Mouse (Mus musculus) intestine, postnatal 0 days (tissue): ENCODE measurements around the gene Tbx2. TPM values are rescaled to one million over a fixed set of nuclear protein-coding genes. Genes with fewer than 3 reads are reported as not detected.
A peak's percentile ranks its signal among the peaks of the same experiment; 100 is the strongest.

Source experiments
- ATAC-seq: fragments of 200-750 bp; cut with Nextera tagmentation; 2 replicates; pipeline ENCODE4 v1.8.0; 2017; ENCODE audit warnings: mild to moderate bottlenecking, moderate TSS enrichment, moderate library complexity
- H3K27ac ChIP-seq: fragments of 300-500 bp; sonication (generic); 2 replicates; pipeline ENCODE4 v1.5.1; 2014; ENCODE audit warnings: mild to moderate bottlenecking, low read depth, low read length, moderate library complexity
- H3K27me3 ChIP-seq: fragments of 300-500 bp; sonication (generic); replicated peaks from 2 replicates; pipeline ENCODE4 v1.6.1; 2014; ENCODE audit warnings: low read length, mixed read lengths; ENCODE audit not compliant: control insufficient read depth, insufficient read depth
- H3K36me3 ChIP-seq: fragments of 300-500 bp; sonication (generic); 2 replicates; pipeline ENCODE4 v1.6.1; 2014; ENCODE audit warnings: mild to moderate bottlenecking, moderate library complexity; ENCODE audit not compliant: control insufficient read depth, insufficient read depth
- H3K4me1 ChIP-seq: fragments of 300-500 bp; sonication (generic); replicated peaks from 2 replicates; pipeline ENCODE4 v1.6.1; 2014; ENCODE audit warnings: antibody characterized with exemption, low read length, mixed read lengths; ENCODE audit not compliant: control insufficient read depth, insufficient read depth
- H3K4me2 ChIP-seq: fragments of 300-500 bp; sonication (generic); replicated peaks from 2 replicates; pipeline ENCODE4 v1.6.1; 2014; ENCODE audit warnings: low read depth, mild to moderate bottlenecking, moderate library complexity
- H3K4me3 ChIP-seq: fragments of 300-500 bp; sonication (generic); 2 replicates; pipeline ENCODE4 v1.5.1; 2014; ENCODE audit warnings: low read depth, low read length
- H3K9ac ChIP-seq: fragments of 300-500 bp; sonication (generic); 2 replicates; pipeline ENCODE4 v1.6.1; 2014; ENCODE audit warnings: mild to moderate bottlenecking, low read depth, low read length
- H3K9me3 ChIP-seq: fragments of 300-500 bp; sonication (generic); 2 replicates; pipeline ENCODE4 v1.6.1; 2016; ENCODE audit warnings: mixed run types; ENCODE audit not compliant: control insufficient read depth
- CTCF ChIP-seq: sonication (generic); IDR thresholded peaks from 2 replicates; pipeline ENCODE4 v1.5.1; 2016; ENCODE audit warnings: low read depth, mild to moderate bottlenecking, control low read depth, antibody characterized with exemption, moderate library complexity
- WGBS: fragments of 180-500 bp; shearing (Covaris S2); extraction: QIAGEN DNeasy Blood & Tissue Kit; methylation state at CpG from one replicate; pipeline ENCODE4 v1.1.7; 2014; 5-methylcytosine and 5-hydroxymethylcytosine counted together
- polyA plus RNA-seq: library from polyadenylated mRNA; unstranded; fragments of >200 nt; fragmentation: Nextera tagmentation; extraction: Ambion mirVana; gene quantifications from 2 replicates; pipeline ENCODE4 v1.2.1, GENCODE M21; 2015

Gene Tbx2
- polyA plus RNA-seq, 1 experiment from 2014 or later = 3.0 TPM

DNA sequence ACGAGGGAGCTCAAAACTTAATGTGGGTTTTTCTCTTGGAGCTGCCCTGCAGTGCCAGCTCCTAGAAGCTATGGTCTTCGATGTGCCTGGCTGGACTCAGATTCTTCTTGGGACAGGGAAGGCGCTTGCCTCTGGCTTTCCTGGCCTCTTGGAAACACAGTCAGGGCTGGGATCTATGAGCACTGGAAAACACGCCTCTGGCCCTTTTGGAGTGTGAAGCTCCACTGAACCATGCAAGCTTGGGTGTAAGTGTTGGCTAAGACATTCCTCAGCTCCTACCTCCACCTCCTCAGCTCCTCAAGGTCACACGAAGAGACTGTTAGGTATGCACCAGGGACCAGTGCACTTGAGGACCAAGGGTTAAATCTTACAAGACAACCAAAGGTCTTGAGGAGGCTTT lies 12.6 kb downstream of the Tbx2 start:
- Histone ChIP-seq H3K9me3 (no peaks in the 10 kb centered on the region), H3K4me1 (peaks cover 8% of the 10 kb centered on the region), H3K36me3 (no peaks in the 10 kb centered on the region), H3K27ac (no peak overlapping the region), H3K27me3 (peaks cover 42% of the 10 kb centered on the region), H3K4me2 (peak overlapping the region; percentile 91; the same call in 1 of the 2 replicates), H3K4me3 (peak overlapping the region; percentile 54; the same call in 1 of the 2 replicates), H3K9ac (no peak overlapping the region)
- ATAC-seq = no peak
- TF ChIP-seq CTCF = no peak
- WGBS = 42% methylated on average over 5 of the region's 5 CpGs

GRCm38 (mm10) chr11:85845921-85846320 lies 13.6 kb downstream of the Tbx2 start:
- no peaks in the 10 kb centered on the region for H3K9me3 ChIP-seq
- TF ChIP-seq CTCF = no peak
- H3K36me3 ChIP-seq = no peaks in the 10 kb centered on the region
- H3K4me2 ChIP-seq = no peak overlapping the region
- H3K4me3 ChIP-seq = no peak overlapping the region
- no peak overlapping the region for H3K27ac ChIP-seq
- no peak for ATAC-seq
- peaks cover 8% of the 10 kb centered on the region for H3K4me1 ChIP-seq
- H3K9ac ChIP-seq = no peak overlapping the region
- H3K27me3 ChIP-seq = peaks cover 33% of the 10 kb centered on the region
- WGBS = 51% methylated on average over 5 of the region's 5 CpGs

GRCm38 (mm10) chr11:85846509-85846908 lies 14.2 kb downstream of the Tbx2 start:
- Histone ChIP-seq H3K36me3 (no peaks in the 10 kb centered on the region), H3K9ac (no peak overlapping the region), H3K4me3 (no peak overlapping the region), H3K4me1 (peaks cover 8% of the 10 kb centered on the region), H3K4me2 (no peak overlapping the region), H3K27ac (no peak overlapping the region), H3K27me3 (peaks cover 27% of the 10 kb centered on the region), H3K9me3 (no peaks in the 10 kb centered on the region)
- ATAC-seq = no peak
- TF ChIP-seq CTCF = no peak
- 86% methylated on average over 4 of the region's 4 CpGs for WGBS

GRCm38 (mm10) chr11:85849037-85849436 lies 16.7 kb downstream of the Tbx2 start:
- whole genome bisulfite sequencing = 3% methylated on average over 21 of the region's 21 CpGs
- Histone ChIP-seq H3K9ac (no peak overlapping the region), H3K27ac (no peak overlapping the region), H3K36me3 (no peaks in the 10 kb centered on the region), H3K4me1 (peaks cover 2% of the 10 kb centered on the region; the same call in 1 of the 2 replicates), H3K27me3 (peaks cover 10% of the 10 kb centered on the region; the same call in 1 of the 2 replicates), H3K4me2 (peak overlapping the region; percentile 47), H3K9me3 (no peaks in the 10 kb centered on the region), H3K4me3 (no peak overlapping the region)
- ATAC-seq = peak; percentile 40
- peak; percentile 96 for TF ChIP-seq CTCF

DNA sequence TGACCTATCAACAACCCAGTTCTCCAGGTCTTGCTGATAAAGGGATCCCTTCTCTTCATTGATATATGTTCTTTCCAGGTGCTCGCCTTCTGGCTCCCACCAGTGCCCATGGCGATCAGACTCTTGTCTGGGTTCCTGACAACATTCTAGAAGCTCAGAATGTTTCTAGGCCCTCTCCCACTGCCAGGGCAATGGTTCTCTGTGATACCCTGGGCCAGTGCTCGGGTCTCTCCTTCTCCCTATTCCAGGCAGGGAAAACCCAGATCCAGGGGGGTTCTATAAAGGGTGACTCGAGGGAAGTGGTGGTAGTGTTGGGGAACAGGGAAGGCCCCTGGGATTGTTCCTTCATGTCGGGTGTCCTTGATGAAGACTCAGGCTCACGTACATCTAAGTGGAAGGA lies 17.9 kb downstream of the Tbx2 start, which contains the start of gene Gm11444:
TSS of gene Gm11444 (minus strand) at position 101 of the 400 bp plus-strand sequence.
- WGBS = 92% methylated on average over 6 of the region's 6 CpGs
- no peak within 1 kb of the TSS for H3K9ac ChIP-seq
- no peak for ATAC-seq
- no peak within 1 kb of the TSS for H3K27ac ChIP-seq
- H3K9me3 ChIP-seq = no peaks in the 10 kb centered on the region
- H3K4me1 ChIP-seq = no peaks in the 10 kb centered on the region
- H3K4me2 ChIP-seq = 0 out of 2 replicates have a peak within 1 kb of the TSS, but pooled peaks have one; percentile 47
- H3K4me3 ChIP-seq = no peak within 1 kb of the TSS
- no peaks in the 10 kb centered on the region for H3K36me3 ChIP-seq
- peaks cover 5% of the 10 kb centered on the region; the same call in 1 of the 2 replicates for H3K27me3 ChIP-seq
- no peak for TF ChIP-seq CTCF

- H3K9ac ChIP-seq = no peak overlapping the region
- H3K27me3 ChIP-seq = peaks cover 3% of the 10 kb centered on the region; the same call in 1 of the 2 replicates
- no peak overlapping the region for H3K4me3 ChIP-seq
- no peaks in the 10 kb centered on the region for H3K36me3 ChIP-seq
- ATAC-seq = no peak
- H3K4me1 ChIP-seq = no peaks in the 10 kb centered on the region
- H3K27ac ChIP-seq = no peak overlapping the region
- no peak overlapping the region for H3K4me2 ChIP-seq
- no peaks in the 10 kb centered on the region for H3K9me3 ChIP-seq
- TF ChIP-seq CTCF = peak; percentile 52
- 43% methylated on average over 6 of the region's 6 CpGs for WGBS
These were observed 18.4 kb downstream of the Tbx2 start for GRCm38 (mm10) chr11:85850758-85851157.
